Mouse (Mus musculus) layer of hippocampus, adult 2 months (tissue): Measurements from ENCODE around the gene Top2a. TPM values are rescaled to one million over a fixed set of nuclear protein-coding genes. Genes with fewer than 3 reads are reported as not detected.
"Not testable (repeated sequence)": the region's sequence is repeated elsewhere in the genome, so short reads cannot be mapped to it uniquely, and the experiment has no call there.

Source experiments
- DNase-seq, 2 experiments: peaks; one replicate each; pipeline ENCODE4 v3.0.0; 2022; ENCODE audit warnings: low spot score in 2 of 2
- H3K27ac ChIP-seq: fragments of 200-600 bp; 2 replicates; pipeline ENCODE4 v1.8.1; 2022
- H3K4me3 ChIP-seq: fragments of 200-600 bp; 2 replicates; pipeline ENCODE4 v1.8.1; 2022; ENCODE audit warnings: mild to moderate bottlenecking
- CTCF ChIP-seq: fragments of 200-600 bp; conservative IDR thresholded peaks from 2 replicates; pipeline ENCODE4 v1.8.1; 2022; ENCODE audit warnings: antibody characterized with exemption, mild to moderate bottlenecking, moderate library complexity
- total RNA-seq, 2 experiments: library from RNA; stranded (reverse); gene quantifications; 2 replicates each; pipeline ENCODE4 v1.2.3; 2021

The Top2a gene
- total RNA-seq, 2 experiments from 2014 or later: 1.7 to 3.0 TPM

DNA sequence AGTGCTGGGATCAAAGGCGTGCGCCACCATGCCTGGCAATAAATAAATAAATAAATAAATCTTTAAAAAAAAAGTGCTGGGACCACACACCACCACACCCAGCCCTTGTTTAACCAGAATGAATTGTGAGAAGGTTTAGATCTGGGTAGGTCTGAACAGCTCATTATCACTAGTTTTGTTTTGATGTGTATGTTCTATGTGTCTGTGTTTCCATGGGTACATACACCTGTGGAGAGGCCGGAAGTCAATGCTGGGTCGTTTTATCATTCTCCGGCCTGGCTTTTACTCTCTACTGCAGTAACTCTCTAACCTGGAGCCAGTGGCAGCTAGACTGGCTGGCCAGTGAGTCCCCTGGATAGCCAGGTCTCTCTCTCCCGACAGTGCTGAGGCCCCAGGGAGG is 33.1 kb downstream of the Top2a start:
- Histone ChIP-seq H3K4me3 (no peak overlapping the region), H3K27ac (no peak overlapping the region)
- no peak for TF ChIP-seq CTCF
- DNase-seq: no peak

DNA sequence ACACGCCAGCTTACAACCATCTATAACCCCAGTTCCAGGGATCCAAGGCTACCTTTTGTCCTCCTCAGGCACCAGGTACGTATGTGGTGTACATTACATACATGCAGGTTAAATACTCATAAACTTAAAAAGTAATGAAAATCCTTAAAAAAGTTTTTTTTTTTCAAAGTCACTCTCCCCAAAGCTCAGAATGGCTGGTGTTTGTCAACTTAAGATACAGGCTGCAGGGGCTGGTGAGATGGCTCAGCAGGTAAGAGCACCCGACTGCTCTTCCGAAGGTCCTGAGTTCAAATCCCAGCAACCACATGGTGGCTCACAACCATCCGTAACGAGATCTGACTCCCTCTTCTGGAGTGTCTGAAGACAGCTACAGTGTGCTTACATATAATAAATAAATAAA is 35.7 kb downstream of the Top2a start:
- H3K27ac ChIP-seq, DNase-seq, H3K4me3 ChIP-seq: not testable (repeated sequence)

DNA sequence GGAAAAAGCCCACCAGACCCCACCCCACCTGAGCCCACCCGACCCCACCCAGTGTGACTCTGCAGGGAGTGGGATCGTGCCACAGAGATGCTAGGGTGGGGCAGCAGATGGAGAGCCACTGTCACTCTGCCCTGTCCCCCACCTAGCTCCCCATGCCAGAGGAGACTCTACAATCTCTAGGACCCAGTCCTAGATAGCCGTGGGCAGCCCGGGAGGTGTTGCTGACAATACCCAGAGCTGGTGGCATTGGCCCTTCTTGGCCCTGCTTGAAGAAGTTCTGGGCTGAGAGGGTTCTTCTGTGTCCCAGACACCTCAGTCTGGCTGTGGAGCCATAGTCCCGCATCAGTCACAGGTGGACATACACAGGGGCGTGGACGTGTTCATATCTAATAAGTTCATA is 38.4 kb downstream of the Top2a start:
- no peak overlapping the region for H3K27ac ChIP-seq
- H3K4me3 ChIP-seq: no peak overlapping the region
- no peak for DNase-seq
- no peak for TF ChIP-seq CTCF

GRCm38 (mm10) chr11:98983551-98983950 is 40.4 kb downstream of the Top2a start:
- no peak overlapping the region for H3K4me3 ChIP-seq
- no peak overlapping the region for H3K27ac ChIP-seq
- DNase-seq: no peak
- TF ChIP-seq CTCF: no peak

DNA sequence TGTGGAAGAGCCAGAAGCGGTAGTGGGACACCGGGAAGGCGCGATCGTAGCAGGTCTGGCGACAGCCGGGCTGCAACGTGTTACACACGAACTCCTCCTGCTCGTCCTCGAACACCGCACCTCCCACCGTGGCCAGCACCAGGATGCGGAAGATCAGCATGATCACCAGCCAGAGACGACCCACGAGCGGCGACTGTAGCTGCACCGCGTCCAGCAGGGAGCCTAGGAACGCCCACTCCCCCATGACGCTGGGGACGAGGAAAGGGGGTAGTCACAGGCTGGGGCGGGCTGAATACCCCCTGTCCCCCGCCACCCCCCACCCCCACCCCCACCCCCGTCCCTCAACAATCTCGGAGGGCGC is 41.2 kb downstream of the Top2a start, which contains the start of gene Gjd3:
Gene Gjd3 (minus strand): TSS at position 244 of the 361 bp plus-strand sequence.
- Histone ChIP-seq H3K27ac (peak within 1 kb of the TSS; percentile 92), H3K4me3 (peak within 1 kb of the TSS; percentile 78)
- DNase-seq: no peak
- TF ChIP-seq CTCF: no peak

DNA sequence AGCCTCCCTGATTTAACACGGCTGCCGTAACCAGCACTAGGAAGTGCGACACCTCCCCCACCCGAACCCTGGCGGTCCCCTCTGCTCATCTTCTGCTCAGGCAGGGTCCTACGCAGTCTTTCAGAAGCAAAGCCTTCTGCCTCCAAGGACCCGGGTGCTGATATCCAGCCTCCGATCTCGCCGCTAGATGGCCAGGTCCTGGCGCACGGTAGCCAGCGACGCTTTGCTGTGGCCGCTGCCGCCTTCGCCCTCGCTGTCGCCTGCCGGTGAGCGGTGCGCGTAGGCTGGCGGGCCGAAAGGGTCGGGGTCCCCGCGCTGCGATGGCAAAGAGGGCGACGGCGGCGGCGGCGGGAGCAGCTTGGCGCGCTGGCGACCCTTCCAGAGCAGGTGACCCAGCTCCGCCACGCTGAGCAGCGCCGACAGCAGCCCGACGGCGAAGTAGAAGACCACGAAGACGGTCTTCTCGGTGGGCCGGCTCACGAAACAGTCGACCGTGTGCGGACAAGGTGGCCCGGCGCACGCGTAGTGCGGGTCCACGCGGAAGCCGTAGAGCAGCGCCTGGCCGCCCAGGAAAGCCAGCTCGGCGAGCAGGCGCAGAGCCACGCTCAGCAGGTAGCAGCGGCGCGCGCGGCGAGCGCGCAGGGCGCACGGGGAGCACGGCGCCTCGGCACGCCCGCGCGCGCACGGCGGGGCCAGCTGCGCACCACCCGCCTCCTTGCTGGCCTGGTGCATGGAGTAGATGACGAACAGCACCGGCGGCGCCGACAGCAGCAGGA is 41.8 kb downstream of the Top2a start:
- DNase-seq: peak in 1 of 2 experiments; percentile 59
- Histone ChIP-seq H3K4me3 (peak overlapping the region; percentile 78), H3K27ac (peak overlapping the region; percentile 92)
- TF ChIP-seq CTCF: peak; percentile 76

DNA sequence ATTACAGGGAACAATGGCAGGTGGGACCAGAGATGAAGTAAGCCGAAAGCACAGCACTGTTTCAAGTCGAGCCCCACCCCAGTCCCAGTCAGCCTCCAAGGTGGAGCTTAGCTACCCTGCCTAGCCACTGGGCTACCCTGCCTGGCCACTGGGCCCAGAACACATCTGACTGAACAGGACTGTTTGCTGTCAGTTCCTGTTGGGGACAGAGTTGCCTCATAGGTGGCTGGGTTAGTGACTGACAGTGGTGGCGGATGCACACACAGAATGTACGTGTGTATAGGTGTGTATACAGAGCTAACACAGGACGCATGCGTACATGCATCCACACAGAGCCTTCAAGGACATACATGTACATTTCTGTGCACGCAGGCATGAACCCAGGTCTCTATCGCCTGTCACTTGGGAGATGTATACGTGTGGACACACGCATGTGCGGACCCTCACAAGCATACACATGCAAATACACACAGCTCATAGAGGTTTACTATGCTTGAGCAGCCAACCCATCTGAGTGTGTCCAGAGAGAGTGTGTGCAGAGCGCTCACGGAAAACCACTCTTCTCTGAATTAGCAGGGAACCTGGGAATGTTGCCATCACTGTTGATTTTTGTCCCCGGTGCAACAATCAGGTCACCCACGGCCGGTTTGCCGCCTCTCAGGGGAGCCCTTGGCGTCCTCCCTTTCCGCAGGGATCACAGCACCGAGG is 42.5 kb downstream of the Top2a start:
- Histone ChIP-seq H3K4me3 (peak overlapping the region; percentile 78), H3K27ac (peak overlapping the region; percentile 92)
- DNase-seq: no peak
- no peak for TF ChIP-seq CTCF

DNA sequence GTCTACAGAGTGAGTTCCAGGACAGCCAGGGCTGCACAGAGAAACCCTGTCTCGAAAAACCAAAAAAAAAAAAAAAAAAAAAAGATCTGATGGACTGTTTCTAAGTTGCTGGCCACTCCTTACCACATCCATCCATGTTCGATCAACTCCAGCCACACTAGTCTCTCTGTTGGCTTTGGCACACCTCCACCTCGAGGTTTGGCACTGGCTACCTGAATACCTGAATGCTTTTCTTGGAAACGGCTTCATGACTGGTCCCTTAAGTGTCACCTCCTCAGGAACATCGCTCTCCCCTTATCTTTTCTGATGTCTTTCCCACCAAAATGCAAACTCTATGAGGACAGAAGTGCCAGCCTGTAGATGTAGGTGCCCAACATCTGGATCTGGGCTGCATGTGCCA is 44.6 kb downstream of the Top2a start:
- no peak overlapping the region for H3K27ac ChIP-seq
- TF ChIP-seq CTCF: no peak
- no peak overlapping the region for H3K4me3 ChIP-seq
- no peak for DNase-seq

- H3K27ac ChIP-seq: no peak overlapping the region
- no peak overlapping the region for H3K4me3 ChIP-seq
- TF ChIP-seq CTCF: no peak
- no peak for DNase-seq
Observed at GRCm38 (mm10) chr11:98978526-98979148, 45.4 kb downstream of the Top2a start.

GRCm38 (mm10) chr11:98974871-98975719 is 48.9 kb downstream of the Top2a start:
- Histone ChIP-seq H3K4me3 (no peak overlapping the region), H3K27ac (no peak overlapping the region)
- peak; percentile 74 to 84 for DNase-seq
- peak; percentile 91 for TF ChIP-seq CTCF

DNA sequence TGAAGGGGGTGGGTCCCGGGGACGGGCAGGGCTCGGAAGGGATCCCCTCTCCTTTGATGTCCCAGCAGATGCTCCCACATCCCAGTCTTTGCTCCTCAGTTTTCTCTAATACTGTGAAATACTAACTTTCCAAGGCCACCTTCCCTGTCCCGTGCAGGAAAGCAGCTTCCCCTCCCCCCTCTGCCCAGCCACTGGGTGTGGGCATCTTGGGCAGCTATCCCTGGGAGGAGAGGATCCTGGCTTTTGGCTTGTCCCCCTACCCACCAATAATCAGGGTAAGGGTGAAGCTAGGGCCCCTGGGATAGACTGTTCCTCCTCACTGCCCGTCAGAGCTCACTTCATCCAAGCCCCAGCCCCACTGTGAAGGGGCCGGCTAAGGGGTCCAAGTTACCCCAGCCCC is 49.8 kb downstream of the Top2a start:
- Histone ChIP-seq H3K4me3 (no peak overlapping the region), H3K27ac (no peak overlapping the region)
- TF ChIP-seq CTCF: no peak
- no peak for DNase-seq

GRCm38 (mm10) chr11:98973584-98973983 is 50.4 kb downstream of the Top2a start:
- no peak overlapping the region for H3K4me3 ChIP-seq
- no peak for DNase-seq
- no peak for TF ChIP-seq CTCF
- no peak overlapping the region for H3K27ac ChIP-seq
